Mouse (Mus musculus): Measurements from ENCODE around the gene Gal. TPM values are rescaled to one million over a fixed set of nuclear protein-coding genes. Genes with fewer than 3 reads are reported as not detected.

Gene Gal
- total RNA-seq (2014; fragmentation: Nextera tagmentation) = not detected in 2 replicates
- total RNA-seq (2017) = not detected in 2 replicates

- peak; percentile 82 for ATAC-seq (replicated peaks; ENCODE audit: poor library complexity, severe bottlenecking)
These were observed at the start of gene Gal for GRCm38 (mm10) chr19:3414268-3414733. Gene Gal (minus strand): TSS chr19:3414544.

DNA sequence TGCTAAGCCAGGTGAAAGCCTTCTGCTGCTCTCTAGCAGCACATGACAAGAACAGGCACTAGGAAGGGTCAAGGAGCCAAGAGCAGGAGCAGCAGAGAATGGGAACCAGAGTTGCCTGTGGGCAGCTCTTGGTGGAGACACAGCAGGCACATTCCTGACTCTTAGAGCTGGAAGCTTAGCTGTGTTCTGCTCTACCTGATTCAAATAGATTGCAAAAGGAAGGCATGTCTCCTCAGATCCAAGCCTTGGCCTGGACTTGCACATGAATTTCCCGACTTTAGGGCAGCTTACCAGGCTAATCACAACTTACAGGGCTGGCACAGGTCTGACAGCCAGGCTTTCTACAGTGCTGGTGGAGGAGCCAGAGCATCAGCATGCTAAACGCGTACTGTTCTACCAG lies 45.6 kb upstream of the Gal start:
- no peak for ATAC-seq (replicated peaks; ENCODE audit: poor library complexity, severe bottlenecking)

DNA sequence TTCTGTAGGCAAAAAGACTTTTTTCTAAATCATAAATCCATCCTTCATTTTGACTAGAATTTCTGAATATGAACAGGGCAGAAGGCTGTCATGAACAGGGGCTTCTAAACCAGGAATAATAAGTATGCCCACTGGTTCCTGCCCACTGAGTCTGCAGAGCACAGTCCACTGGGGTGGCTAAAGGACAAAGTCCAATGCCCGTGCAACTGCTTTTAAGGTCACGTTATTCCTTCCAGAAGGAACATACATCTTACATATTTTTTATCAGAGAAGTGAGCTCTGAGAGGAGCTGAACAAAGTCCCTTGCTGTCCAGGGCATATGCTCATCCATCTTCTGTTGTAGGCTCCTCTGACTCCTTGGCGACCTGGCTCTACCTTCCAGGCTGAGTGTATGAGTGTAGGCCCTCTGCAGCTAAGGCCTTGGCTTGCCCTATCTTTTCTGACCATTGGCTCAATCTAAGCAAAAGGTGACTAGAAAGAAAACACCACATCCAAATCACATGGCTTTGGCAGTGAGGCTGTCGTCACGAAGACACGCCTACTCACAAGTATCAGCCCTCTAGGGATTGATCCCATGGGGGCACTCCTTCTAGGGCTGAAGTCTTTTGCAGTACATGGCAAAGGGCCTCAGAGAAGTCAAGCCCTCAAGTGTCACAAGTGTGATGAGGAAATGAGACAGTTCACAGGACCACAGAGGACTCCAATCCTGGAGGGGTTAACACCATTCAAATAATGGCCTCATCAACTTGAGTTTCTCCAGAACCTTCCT lies 44.2 kb upstream of the Gal start:
- no peak for ATAC-seq (replicated peaks; ENCODE audit: poor library complexity, severe bottlenecking)

DNA sequence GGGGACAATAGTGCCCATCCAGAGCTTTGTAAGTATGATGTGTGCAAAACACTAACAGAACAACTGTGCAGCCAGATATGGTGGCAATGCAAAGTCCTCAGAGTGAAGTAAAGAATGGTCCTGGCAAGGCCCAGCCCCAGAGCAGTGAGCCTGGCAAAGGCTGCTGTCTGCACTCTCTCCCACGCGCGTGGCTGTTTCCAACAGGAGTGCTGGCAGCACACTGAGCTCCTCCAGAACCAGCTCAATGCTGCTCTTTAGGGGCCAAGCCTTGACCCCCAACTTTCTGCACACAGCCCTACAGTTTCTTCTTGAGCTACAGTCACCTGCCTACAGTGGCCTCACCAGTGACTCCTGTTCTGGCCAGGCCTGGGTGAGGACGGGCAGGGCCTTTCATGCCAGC lies 43.4 kb upstream of the Gal start:
- ATAC-seq (replicated peaks; ENCODE audit: poor library complexity, severe bottlenecking) = no peak

DNA sequence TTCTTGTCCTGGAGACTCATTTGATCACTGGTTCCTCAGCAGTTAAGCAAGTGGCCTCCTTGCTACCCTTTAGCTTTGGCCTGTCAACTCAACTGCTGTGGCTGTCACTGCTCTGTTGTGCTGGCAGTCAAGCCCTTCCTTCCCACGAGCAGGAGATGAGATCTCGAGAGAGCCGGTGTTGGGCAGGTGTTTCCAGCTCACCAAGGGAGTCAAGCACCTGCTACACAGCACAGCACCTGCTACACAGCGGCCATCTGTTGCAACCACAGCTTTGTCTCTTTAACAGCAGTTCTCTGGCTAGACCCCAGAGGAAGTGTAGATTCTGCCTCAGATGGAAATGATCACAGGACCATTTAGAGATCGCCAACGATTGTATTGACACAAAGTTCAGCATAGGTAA lies 37.3 kb upstream of the Gal start:
- ATAC-seq (replicated peaks; ENCODE audit: poor library complexity, severe bottlenecking) = peak; percentile 33

GRCm38 (mm10) chr19:3451170-3451569 lies 36.8 kb upstream of the Gal start:
- peak; percentile 56 for ATAC-seq (replicated peaks; ENCODE audit: poor library complexity, severe bottlenecking)

DNA sequence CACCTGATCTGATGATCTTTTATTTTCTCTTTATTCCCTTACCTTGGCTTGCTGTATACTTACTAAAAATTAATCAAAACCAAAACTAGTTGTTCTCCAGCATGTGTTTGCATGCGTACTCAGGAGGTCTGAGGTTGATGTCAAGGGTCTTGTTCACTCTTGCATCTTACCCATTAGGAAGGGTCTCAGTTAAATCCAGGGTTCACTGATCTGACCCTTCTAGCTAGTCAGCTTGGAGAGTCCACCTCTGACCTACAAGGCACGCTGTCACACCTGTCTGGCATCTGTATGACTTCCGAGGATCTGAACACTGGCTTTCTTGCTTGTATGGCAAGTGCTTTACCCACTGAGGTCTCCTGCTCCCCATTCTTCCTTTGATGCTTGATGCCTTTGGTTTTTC lies 36.4 kb upstream of the Gal start:
- no peak for ATAC-seq (replicated peaks; ENCODE audit: poor library complexity, severe bottlenecking)

DNA sequence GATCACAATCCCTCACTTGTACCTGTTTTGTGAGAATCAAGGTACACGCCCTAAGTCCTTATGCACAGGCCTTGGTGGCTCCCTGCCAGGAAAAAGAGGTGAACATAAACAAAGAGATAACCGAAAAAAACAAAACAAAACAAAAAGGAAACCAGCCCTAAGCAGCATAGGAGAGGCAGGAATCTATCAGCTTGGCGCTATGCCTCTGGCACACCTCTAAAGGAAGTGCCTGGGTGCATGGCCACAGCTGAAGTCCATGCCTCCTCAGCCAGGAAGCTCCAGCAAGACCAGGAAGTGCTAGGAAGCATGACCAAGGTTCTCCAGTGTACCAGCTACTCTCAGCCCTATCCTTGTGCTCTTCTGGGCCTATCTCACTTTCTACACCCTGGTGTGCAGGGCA lies 34.9 kb upstream of the Gal start:
- ATAC-seq (replicated peaks; ENCODE audit: poor library complexity, severe bottlenecking) = no peak

DNA sequence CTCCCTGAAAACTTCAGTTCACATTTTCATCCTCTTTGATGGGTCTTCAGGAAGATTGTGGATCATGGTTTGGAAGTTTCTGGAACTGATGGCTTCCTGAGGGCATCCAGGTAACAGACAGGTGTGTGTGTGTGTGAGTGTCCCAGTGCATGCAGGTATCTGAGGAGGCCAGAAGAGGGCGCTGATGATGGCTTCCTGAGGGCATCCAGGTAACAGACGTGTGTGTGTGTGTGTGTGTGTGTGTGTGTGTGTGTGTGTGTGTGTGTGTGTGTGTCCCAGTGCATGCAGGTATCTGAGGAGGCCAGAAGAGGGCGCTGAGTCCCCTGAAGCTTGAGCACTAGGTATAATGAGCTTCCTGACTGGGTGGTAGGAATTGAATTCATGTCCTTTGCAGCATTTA lies 33.0 kb upstream of the Gal start:
- no peak for ATAC-seq (replicated peaks; ENCODE audit: poor library complexity, severe bottlenecking)

DNA sequence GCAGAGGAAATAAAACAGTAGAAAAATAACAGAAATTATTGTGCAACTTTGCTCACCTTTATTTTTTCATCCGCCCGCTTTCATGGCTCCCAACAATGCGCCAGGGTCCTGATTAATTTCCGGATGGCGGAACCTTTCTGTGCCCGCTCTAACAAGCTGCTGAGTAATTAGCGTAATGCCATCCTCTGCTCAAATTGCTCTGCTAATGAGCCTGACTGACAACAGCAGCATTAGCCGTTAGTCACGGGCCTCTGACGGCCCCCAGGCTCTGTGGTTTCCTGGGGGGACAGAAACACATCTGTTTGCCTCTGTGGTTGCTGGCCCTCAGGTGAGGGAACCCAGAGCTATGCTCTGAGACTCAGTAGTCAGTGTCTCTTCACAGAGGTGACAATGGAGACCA lies 26.7 kb upstream of the Gal start:
- ATAC-seq (replicated peaks; ENCODE audit: poor library complexity, severe bottlenecking) = no peak

DNA sequence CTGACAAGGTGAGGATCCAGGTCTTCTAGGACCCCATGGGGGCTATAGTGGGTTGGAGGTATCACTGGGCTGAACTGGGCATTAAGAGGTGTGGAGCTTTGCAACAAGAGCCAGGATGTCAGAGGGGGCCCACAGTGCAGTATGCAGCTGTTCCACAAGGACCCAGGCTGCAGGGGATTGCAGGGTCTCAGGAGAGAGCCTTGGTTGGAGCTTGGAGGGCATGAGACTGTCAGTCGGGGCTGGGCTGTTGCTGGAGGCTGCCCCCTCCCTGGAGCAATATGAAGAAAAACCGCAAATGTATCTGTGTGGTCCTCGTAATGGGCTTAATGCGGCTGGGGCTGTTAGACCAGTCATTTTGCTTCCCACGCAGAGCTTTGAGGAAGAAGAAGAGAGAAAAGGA lies 26.3 kb upstream of the Gal start:
- ATAC-seq (replicated peaks; ENCODE audit: poor library complexity, severe bottlenecking) = no peak

- ATAC-seq (replicated peaks; ENCODE audit: poor library complexity, severe bottlenecking) = no peak
These were observed 23.6 kb upstream of the Gal start for GRCm38 (mm10) chr19:3437980-3438379.

DNA sequence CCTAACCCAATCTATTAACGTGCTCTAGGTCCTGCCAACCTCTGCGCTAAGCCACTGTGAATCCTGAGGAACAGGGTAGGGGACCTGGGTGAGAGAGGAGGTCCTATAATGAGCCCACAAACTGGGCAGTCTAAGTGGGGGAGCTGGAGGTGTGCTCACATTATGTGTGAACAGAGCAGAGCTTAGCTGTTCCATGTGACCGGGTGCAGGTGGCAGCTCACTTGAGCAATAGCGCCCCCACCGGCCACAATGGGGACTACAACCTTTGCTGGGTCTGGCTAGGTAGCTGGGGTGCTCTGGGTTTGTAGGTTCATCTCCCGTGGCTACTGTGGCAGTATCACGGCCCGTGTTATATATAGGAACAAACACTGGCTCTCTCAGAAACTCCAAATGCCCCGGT lies 22.5 kb upstream of the Gal start:
- peak; percentile 63 for ATAC-seq (replicated peaks; ENCODE audit: poor library complexity, severe bottlenecking)

- ATAC-seq (replicated peaks; ENCODE audit: poor library complexity, severe bottlenecking) = no peak
These were observed 21.5 kb upstream of the Gal start for GRCm38 (mm10) chr19:3435824-3436223.

GRCm38 (mm10) chr19:3434641-3435040 lies 20.3 kb upstream of the Gal start:
- ATAC-seq (replicated peaks; ENCODE audit: poor library complexity, severe bottlenecking) = no peak

GRCm38 (mm10) chr19:3434124-3434523 lies 19.8 kb upstream of the Gal start:
- ATAC-seq (replicated peaks; ENCODE audit: poor library complexity, severe bottlenecking) = peak; percentile 41

GRCm38 (mm10) chr19:3431969-3432368 lies 17.6 kb upstream of the Gal start:
- ATAC-seq (replicated peaks; ENCODE audit: poor library complexity, severe bottlenecking) = no peak

DNA sequence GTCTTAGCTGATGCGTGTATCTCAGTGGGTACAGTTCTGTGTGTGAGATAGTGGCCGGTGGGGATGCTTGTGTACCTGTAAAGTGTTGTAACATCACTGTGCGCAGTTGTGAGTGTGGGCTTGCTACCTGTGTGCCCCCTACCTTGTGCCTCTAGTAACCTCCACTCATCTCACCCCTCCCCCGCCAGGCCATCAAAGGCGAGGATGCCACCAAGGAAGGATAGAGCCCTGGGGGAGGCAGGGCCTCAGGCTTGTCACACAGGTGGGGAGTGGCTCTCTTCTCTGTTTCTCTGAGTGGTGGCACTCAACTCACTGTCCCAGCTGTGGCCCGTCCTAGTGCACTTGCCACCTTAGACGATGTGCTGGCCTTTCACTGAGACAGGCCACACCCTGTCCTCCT lies 16.7 kb upstream of the Gal start:
- no peak for ATAC-seq (replicated peaks; ENCODE audit: poor library complexity, severe bottlenecking)

- ATAC-seq (replicated peaks; ENCODE audit: poor library complexity, severe bottlenecking) = no peak
These were observed 14.9 kb upstream of the Gal start for GRCm38 (mm10) chr19:3429156-3429816.

DNA sequence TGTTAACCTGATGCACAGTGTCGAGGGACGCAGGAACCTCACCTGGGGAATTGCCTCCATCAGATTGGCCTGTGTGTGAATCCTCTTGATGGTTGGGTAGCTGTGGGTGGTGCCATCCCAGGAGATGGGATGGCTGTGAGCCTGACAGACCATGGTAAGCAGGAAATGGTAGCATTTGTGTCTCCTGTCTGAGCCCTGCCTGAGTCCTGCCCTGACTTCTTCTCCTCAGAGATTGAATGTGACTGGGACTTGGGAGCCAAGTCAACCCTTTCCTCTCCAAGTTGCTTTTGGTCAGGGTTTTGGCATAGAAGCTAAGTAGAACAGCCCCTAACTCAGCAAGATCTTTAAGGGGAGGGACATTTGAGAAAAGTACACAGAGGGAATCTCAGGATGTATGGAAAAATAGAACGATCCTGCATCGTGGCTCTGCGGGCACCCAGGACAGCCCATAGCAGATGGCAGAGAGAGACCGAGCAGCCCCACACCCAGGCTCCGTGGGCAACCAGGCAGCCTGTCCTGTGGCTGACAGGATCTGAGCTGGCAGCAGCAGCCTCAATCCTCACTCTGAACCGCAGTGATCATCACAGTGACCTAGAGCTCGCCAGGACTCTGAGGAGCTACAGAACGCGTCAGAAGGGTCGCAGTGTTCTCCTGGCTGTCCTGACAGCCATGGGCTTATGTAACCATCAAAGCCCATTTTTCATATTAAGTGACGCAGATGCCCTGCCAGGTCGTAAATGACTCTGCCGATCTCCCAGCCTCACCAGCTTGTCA lies 13.9 kb upstream of the Gal start:
- no peak for ATAC-seq (replicated peaks; ENCODE audit: poor library complexity, severe bottlenecking)

DNA sequence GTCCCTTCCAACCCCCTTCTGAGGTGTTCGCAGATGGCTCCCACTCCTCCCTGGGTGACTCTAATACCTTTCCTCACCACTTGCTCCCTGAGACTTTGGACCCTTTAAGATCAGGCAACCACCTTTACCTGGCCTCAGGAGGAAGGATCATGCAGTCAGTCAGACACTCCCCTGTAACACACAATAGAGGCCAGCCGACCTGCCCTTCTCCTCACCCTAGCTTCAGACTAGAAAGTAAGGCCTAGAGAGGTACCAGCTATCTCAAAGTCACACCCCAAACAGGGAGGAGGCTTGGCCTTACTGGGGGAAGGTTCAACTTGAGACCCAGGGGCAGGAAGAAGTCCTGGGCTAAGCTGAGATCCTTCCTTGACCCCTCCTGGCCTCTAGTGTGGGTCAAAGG lies 9.9 kb upstream of the Gal start:
- no peak for ATAC-seq (replicated peaks; ENCODE audit: poor library complexity, severe bottlenecking)
